Mouse (Mus musculus) heart, postnatal 0 days (tissue): Measurements from ENCODE around the gene Hdac7. TPM values are rescaled to one million over a fixed set of nuclear protein-coding genes. Genes with fewer than 3 reads are reported as not detected.
A peak's percentile ranks its signal among the peaks of the same experiment; 100 is the strongest.

ENCODE experiments used
- ATAC-seq: fragments of 200-750 bp; cut with Nextera tagmentation; 2 replicates; pipeline ENCODE4 v1.8.0; 2017; ENCODE audit warnings: low read depth, moderate number of reproducible peaks, moderate library complexity; ENCODE audit not compliant: insufficient read depth
- DNase-seq: peaks from one replicate; pipeline ENCODE4 v3.0.0-alpha.2; 2016; ENCODE audit warnings: low spot score
- H3K27ac ChIP-seq: fragments of 300-500 bp; sonication (generic); 2 replicates; pipeline ENCODE4 v1.5.1; 2014; ENCODE audit warnings: low read depth, mild to moderate bottlenecking
- H3K27me3 ChIP-seq: fragments of 300-500 bp; sonication (generic); 2 replicates; pipeline ENCODE4 v1.6.1; 2014; ENCODE audit warnings: low read length, mixed read lengths; ENCODE audit not compliant: control insufficient read depth, insufficient read depth
- H3K36me3 ChIP-seq: fragments of 300-500 bp; sonication (generic); replicated peaks from 2 replicates; pipeline ENCODE4 v1.6.1; 2014; ENCODE audit warnings: low read length, mixed read lengths; ENCODE audit not compliant: control insufficient read depth, insufficient read depth
- H3K4me1 ChIP-seq: fragments of 300-500 bp; sonication (generic); 2 replicates; pipeline ENCODE4 v1.6.1; 2014; ENCODE audit warnings: antibody characterized with exemption; ENCODE audit not compliant: control insufficient read depth, insufficient read depth
- H3K4me2 ChIP-seq: fragments of 300-500 bp; sonication (generic); 2 replicates; pipeline ENCODE4 v1.6.1; 2014; ENCODE audit warnings: low read depth, mild to moderate bottlenecking, low read length, moderate library complexity
- H3K4me3 ChIP-seq: fragments of 300-500 bp; sonication (generic); 2 replicates; pipeline ENCODE4 v1.5.1; 2014; ENCODE audit warnings: low read depth, low read length
- H3K9ac ChIP-seq: fragments of 300-500 bp; sonication (generic); replicated peaks from 2 replicates; pipeline ENCODE4 v1.6.1; 2014; ENCODE audit warnings: low read depth, low read length, mixed read lengths
- H3K9me3 ChIP-seq: fragments of 300-500 bp; sonication (generic); replicated peaks from 2 replicates; pipeline ENCODE4 v1.6.1; 2016; ENCODE audit warnings: low read length; ENCODE audit not compliant: control insufficient read depth
- CTCF ChIP-seq: IDR thresholded peaks from 2 replicates; pipeline ENCODE4 v1.5.1; 2016; ENCODE audit warnings: antibody characterized with exemption, control low read depth, low read depth
- EP300 ChIP-seq: IDR thresholded peaks from 2 replicates; pipeline ENCODE4 v1.6.1; 2016; ENCODE audit warnings: antibody characterized with exemption, low read depth
- WGBS: fragments of 180-500 bp; shearing (Covaris S2); extraction: QIAGEN DNeasy Blood & Tissue Kit; methylation state at CpG from one replicate; pipeline ENCODE4 v1.1.7; 2014; 5-methylcytosine and 5-hydroxymethylcytosine counted together
- polyA plus RNA-seq: library from polyadenylated mRNA; unstranded; fragments of >200 nt; fragmentation: Nextera tagmentation; extraction: Ambion mirVana; gene quantifications from 2 replicates; pipeline ENCODE4 v1.2.1, GENCODE M21; 2015
- total RNA-seq: library from RNA; depleted of rRNA; stranded (reverse); fragments of >200 nt; gene quantifications from 2 replicates; pipeline ENCODE4 v1.2.3, GENCODE M21; 2014; ENCODE audit warnings: low replicate concordance

Gene Hdac7
- total and polyA plus RNA-seq, 2 experiments from 2014 or later = 15.6 to 34.4 TPM

DNA sequence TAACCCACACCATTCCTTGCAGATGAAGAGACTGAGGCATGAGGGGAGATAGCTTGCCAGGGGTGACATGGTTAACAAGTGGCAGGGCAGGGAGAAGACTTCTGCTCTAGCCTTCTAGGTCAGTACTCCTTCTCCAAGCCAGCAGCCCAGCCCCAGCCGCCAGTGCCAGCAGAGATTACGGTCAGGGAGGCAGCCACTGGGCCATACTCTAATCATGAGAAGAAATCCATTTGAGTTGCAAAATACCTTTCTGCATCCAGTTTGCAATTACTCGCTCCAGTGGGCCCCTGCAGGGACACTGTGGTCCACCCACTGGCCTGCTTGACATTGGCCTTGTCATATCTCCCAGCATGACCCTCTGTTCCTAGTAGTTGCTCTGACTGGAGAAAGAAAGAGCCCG, 5.9 kb downstream of the Hdac7 start:
- Histone ChIP-seq H3K9ac (no peak overlapping the region), H3K9me3 (no peaks in the 10 kb centered on the region), H3K27ac (peak overlapping the region; percentile 65; the same call in 1 of the 2 replicates), H3K4me2 (no peak overlapping the region), H3K4me3 (no peak overlapping the region), H3K27me3 (no peaks in the 10 kb centered on the region), H3K4me1 (peaks cover 48% of the 10 kb centered on the region), H3K36me3 (no peaks in the 10 kb centered on the region)
- 76% methylated on average over 4 of the region's 4 CpGs for WGBS
- no peak for ATAC-seq
- no peak for DNase-seq
- TF ChIP-seq EP300 = no peak
- no peak for TF ChIP-seq CTCF

DNA sequence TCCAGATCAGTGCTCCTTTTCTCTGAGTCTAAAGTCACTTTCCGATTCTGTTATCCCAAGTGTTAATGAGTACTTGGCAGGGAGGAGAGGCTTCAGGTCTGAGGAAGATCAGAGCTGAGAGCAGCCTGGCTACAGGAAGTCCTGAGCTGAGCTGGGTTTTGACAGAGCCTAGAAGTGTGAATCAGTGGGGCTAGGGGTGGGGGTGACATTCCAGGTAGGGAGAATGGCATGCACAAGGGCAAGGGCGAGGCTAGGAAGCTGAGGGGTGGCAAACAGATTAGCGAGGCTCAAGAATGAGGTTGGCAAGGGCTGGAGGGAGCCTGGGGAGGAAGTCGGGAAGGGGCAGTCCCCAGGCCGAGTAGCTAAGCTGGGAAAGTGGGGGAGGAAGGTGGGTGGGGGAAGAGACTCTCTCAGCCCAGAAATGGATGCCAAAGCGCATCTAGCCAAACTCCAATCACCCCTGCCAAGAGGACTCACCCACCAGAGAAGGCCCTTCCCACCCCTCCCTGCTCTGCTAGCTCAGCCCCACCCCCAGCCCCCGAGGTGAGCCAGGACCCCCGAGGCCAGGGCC, 6.7 kb downstream of the Hdac7 start:
- no peaks in the 10 kb centered on the region for H3K9me3 ChIP-seq
- H3K4me1 ChIP-seq = peaks cover 54% of the 10 kb centered on the region
- H3K9ac ChIP-seq = 0 out of 2 replicates have a peak overlapping the region, but pooled peaks have one; percentile 12
- peak overlapping the region; percentile 65 for H3K27ac ChIP-seq
- H3K4me3 ChIP-seq = no peak overlapping the region
- peak overlapping the region; percentile 22; the same call in 1 of the 2 replicates for H3K4me2 ChIP-seq
- H3K27me3 ChIP-seq = no peaks in the 10 kb centered on the region
- WGBS = 11% methylated on average over 8 of the region's 8 CpGs
- ATAC-seq (peak; percentile 26), DNase-seq (peak; percentile 51)
- TF ChIP-seq EP300 (no peak), CTCF (no peak)
- no peaks in the 10 kb centered on the region for H3K36me3 ChIP-seq

DNA sequence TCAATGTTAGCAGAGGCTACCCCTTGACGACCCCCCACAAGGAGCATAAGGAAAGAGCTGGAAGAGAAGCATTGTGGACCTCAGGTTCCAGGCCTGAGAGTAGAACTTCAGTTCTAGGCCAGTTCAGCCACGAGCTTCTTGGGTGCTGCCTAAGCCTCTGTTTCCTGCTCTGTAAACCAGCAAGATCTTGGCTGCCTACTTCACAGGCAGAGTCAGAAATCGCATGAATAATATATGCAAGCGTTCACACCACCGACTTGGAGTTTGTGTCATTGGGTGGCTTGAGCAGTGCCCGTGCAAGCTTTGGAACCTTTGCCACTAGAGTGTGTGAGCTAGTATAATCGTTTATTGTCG, 7.4 kb downstream of the Hdac7 start:
- Histone ChIP-seq H3K4me2 (no peak overlapping the region), H3K9me3 (no peaks in the 10 kb centered on the region), H3K4me1 (peaks cover 57% of the 10 kb centered on the region), H3K27ac (peak overlapping the region; percentile 65; the same call in 1 of the 2 replicates), H3K4me3 (no peak overlapping the region), H3K27me3 (no peaks in the 10 kb centered on the region), H3K9ac (no peak overlapping the region), H3K36me3 (no peaks in the 10 kb centered on the region)
- WGBS = 51% methylated on average over 8 of the region's 8 CpGs
- ATAC-seq (no peak), DNase-seq (no peak)
- TF ChIP-seq EP300 = no peak
- no peak for TF ChIP-seq CTCF

DNA sequence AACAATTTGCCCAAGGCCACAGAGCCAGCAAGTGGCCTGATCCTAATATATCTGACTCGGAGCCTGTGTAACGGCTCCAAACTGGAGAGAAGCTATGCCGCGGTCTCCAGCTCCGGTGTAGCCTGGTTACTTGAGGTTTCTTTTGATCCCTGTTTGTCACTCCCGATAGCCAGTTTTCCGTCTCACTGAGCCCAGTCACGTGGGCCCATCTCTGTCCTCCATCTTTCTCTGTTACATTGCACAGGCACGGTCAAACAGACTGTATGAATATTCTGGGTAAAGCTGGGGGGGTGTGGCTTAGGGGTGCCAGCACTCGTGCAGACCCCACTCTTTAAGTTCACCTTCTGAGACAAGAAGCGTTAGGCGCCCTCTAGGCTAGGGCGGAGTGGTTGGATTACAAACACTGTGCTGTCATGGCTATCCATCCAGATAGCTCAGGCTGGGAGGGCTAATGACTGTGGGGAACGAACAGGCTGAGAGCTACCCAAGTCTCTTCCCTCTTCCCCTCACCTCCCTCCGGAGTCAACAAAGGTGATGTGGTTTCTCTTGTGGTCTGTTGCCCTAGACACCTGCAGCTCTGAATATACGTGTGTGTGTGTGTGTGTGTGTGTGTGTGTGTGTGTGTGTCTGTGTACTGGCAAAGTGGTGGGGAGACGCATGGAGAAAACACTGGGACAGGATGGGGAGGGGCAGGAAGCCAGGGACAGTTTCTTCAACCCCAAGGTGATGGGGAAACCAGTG, 8.0 kb downstream of the Hdac7 start:
- H3K4me2 ChIP-seq = no peak overlapping the region

DNA sequence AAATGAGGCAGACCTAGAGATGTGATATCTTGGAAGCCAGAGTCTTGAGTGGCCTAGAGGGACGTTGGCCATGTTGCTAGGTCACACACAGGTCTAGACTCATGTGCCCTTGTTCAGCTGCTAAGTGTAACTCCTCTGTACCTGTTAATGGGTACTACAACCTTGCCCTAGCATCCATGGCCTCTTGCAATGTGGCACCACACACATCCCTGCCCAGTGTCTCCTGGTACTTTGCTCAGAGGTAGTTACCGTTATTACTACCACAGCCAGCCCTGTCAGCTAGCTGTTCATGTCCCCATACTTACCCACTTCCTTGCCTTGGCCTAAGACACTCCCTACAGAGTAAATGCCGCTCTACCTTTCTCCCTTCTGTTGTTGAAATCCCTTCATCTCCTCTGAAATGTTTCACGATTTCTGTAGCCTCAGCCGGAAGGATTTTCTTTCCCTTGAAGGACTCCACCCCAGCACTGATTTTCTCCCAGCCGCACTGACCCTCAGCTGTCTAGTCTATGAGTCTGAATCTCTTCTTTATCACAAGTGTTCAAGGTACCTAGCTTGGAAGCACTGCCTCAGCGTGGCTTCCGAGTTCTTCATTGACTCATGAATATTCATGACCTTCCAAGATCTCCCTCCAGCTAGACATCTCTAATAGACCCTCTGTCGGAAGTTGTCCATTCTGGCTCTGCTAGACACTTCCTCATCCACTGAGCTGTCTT, 11.4 kb downstream of the Hdac7 start:
- 0 out of 2 replicates have a peak overlapping the region, but pooled peaks have one; percentile 5 for H3K9ac ChIP-seq
- peak overlapping the region; percentile 86; the same call in 1 of the 2 replicates for H3K4me2 ChIP-seq

More for the DNA sequence above, 8.0 kb downstream of the Hdac7 start:
- peaks cover 57% of the 10 kb centered on the region for H3K4me1 ChIP-seq
- H3K4me3 ChIP-seq = no peak overlapping the region
- TF ChIP-seq EP300 = no peak
- no peak for TF ChIP-seq CTCF
- no peak for ATAC-seq
- WGBS = 60% methylated on average over 17 of the region's 17 CpGs
- H3K27ac ChIP-seq = peak overlapping the region; percentile 65; the same call in 1 of the 2 replicates
- no peak for DNase-seq
- no peaks in the 10 kb centered on the region for H3K36me3 ChIP-seq
- H3K9me3 ChIP-seq = no peaks in the 10 kb centered on the region
- no peak overlapping the region for H3K9ac ChIP-seq
- no peaks in the 10 kb centered on the region for H3K27me3 ChIP-seq

More for the DNA sequence above, 11.4 kb downstream of the Hdac7 start:
- ATAC-seq = no peak
- Histone ChIP-seq H3K4me1 (peaks cover 52% of the 10 kb centered on the region), H3K36me3 (no peaks in the 10 kb centered on the region), H3K4me3 (no peak overlapping the region), H3K9me3 (no peaks in the 10 kb centered on the region), H3K27ac (peak overlapping the region; percentile 99), H3K27me3 (no peaks in the 10 kb centered on the region)
- TF ChIP-seq EP300 = no peak
- TF ChIP-seq CTCF = no peak
- no peak for DNase-seq
- WGBS = 68% methylated on average over 9 of the region's 9 CpGs
